Mouse (Mus musculus) hindbrain, embryonic 13.5 days (tissue): Measurements from ENCODE around the gene Mcoln2. TPM values are rescaled to one million over a fixed set of nuclear protein-coding genes. Genes with fewer than 3 reads are reported as not detected.

Experiments used
- polyA plus RNA-seq: library from polyadenylated mRNA; unstranded; fragments of >200 nt; fragmentation: Nextera tagmentation; extraction: Ambion mirVana; gene quantifications from 2 replicates; pipeline ENCODE4 v1.2.1, GENCODE M21; 2015

Gene Mcoln2
- polyA plus RNA-seq, 1 experiment from 2014 or later = 0.27 TPM

Other genes starting within 250 kb of the Mcoln2 start
- gene Bcl10, start 227.0 kb upstream of the Mcoln2 start, polyA plus RNA-seq = 38.4 and 40.9 TPM in 2 replicates
- 73.2 and 74.1 TPM in 2 replicates for gene 2410004B18Rik, start 211.8 kb upstream of the Mcoln2 start, polyA plus RNA-seq
- 0.31 and 0.36 TPM in 2 replicates for gene Syde2, start 162.0 kb upstream of the Mcoln2 start, polyA plus RNA-seq
- 1.7 and 2.0 TPM in 2 replicates for gene Wdr63, start 41.7 kb upstream of the Mcoln2 start, polyA plus RNA-seq
- 0.53 and 0.66 TPM in 2 replicates for gene Mcoln3, start 32.4 kb upstream of the Mcoln2 start, polyA plus RNA-seq
- 0.78 and 0.93 TPM in 2 replicates for gene Lpar3, start 71.1 kb downstream of the Mcoln2 start, polyA plus RNA-seq